Mouse (Mus musculus) kidney, adult 18-20 months (tissue): Measurements from ENCODE around the gene Grin2a.

Experiments
- DNase-seq: peaks from one replicate; pipeline ENCODE4 v3.0.0; 2021

Gene Grin2a

DNA sequence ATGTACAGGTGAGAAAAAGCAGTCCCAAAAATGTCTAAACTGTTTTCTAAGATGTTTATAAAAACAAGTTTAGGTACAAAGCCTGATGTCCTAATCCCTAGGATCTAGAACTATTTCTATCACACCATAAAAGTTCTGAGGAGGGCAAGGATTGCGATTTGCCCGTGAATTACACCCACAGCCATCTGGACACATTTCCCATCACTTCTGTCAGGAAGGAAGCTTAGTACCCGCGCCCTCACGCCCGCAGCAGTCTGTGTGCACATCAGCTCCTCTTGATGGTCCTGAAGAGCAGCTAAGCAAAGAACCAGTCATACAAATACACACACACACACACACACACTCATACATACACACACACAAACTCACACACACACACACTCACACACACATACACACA lies 252.9 kb downstream of the Grin2a start:
- no peak for DNase-seq

- DNase-seq, result no peak
Measured at GRCm38 (mm10) chr16:9738679-9739078, 256.7 kb downstream of the Grin2a start.

DNA sequence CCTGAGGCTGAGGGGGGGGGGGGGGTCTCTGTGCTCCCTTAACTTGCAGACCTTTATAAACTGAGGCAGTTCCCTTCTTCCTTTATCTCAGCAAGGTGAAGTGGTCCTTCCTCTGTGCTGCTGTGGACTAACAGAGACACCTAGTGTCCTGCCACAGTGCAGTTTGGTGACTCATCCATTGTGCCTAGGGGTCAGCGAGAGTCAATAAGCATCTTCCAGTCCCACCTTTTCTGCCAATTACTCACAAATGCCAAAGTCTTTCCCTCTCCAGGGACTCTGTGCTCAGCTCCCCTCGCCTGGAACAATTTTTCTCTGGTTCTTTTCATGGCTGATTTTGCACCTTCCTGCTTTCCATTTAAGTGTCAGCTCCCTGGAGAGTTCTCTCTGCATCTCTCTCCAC lies 258.2 kb downstream of the Grin2a start:
- DNase-seq, result no peak

DNA sequence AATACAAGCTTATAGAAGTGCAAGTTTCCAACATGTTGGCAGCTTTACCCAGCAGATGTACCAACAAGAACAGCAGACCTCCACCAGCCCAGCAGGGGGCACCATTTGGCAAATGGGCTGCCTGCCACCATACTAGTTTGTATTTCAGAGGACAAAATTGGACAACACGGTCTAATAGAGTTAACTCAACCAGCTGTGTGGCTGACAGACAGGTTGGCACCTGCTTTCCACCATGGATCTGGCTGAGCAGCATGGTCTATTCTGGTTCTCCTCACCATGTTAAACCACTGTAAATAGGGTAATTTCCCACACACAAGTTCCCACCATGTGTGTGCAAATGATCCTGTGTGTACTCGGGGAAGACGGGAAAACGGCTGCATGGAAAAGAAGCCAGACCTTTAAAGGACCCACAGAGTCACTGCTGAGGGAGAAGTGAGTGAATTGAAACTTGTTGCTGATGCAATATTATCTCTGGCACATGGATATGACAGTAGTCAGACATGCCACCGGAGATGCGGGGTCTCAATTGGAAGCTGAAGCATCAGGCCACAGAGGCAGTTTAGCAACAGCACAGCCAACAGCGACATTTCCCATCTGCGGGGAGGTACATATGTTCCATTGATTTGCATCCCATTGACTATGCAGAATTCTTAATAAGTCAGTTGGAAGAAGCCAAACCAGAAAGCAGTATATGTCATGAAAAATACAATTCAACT lies 259.8 kb downstream of the Grin2a start:
- no peak for DNase-seq

GRCm38 (mm10) chr16:9727603-9728002 lies 267.8 kb downstream of the Grin2a start:
- no peak for DNase-seq

GRCm38 (mm10) chr16:9725578-9726113 lies 269.7 kb downstream of the Grin2a start:
- DNase-seq, result no peak

DNA sequence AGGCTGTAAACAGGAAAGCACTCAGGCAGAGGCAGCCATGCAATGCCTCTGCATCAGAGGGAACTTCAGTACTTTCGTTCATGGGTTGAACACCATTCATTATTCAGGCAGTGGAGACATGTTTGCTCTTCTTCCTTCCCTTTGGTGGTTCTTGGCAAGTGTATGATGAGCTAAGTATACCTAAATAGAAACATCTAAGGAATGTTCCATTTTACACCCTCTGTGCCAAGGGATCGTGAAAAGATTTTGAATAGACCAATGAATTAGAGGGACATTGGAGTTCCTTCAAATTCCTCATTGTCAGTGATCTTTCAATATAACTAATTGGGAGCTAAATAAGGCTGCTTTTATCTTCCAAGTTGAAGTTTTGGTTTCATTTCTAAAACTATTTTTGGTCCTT lies 284.0 kb downstream of the Grin2a start:
- DNase-seq, result no peak

DNA sequence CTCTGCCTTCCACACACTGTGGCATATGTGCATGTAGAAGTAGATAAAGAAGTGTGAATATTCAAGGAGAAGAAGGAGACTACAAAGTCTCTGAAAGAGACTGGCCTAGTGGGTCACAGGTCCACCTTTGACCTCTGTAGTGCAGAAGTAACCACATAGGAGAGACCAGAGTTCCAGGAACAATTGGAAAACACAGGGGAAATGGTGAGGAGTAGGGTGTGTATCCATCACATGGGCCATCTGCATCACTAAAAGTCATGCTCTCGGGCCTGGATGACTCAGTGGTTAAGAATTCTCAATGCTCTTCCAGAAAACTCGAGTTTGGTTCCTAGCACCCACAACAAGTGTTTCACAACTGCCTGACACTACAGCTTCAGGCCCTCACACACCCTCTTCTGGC lies 285.4 kb downstream of the Grin2a start:
- no peak for DNase-seq

DNA sequence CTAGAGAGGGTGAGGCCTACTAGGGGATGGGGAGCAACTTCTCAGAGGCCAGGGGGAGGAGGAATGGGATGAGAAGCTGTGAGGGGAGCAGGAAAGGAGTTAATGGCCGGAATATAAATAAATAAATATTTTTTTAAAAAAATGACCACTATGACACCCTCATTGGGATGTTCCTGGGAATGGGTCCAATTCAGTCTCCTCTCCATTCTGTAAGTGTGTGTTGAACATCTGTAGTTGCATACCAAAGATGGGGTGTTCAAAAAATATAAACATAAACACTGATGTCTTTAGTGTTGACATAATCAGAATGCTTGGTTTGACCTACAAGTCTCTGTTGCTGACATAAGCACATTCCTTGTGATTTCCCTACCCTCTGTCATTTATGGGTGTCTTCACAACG lies 298.2 kb downstream of the Grin2a start:
- DNase-seq, result no peak

- no peak for DNase-seq
Measured at GRCm38 (mm10) chr16:9694081-9694480, 301.3 kb downstream of the Grin2a start.

DNA sequence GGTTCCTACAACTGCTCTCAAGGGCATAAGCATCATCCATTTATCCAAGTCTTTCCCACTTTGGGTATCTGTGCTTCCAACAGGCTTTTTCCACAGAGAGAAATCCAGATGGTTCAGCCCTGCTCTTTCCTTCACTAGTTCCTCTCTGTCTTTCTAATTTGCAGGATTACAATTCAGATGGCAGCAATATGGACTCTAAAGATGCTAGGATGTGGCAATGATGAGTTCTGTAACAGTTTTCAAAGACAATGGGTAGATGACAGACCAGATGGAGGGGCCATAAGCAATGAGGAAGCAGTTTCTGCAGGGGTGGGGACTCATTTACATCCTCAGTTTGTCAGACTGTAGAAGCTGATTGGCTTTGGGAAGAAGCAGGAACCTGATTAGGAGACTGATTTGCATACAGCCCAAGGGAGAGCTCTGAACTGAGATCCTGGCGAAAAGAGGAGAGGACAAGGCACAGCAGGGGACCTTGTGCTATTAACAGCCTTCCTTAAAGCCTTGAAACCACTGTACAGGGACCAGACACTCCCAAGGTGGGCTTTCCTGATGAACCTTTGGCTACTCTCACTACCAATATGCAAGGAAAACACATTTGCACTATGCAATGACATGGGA lies 306.7 kb downstream of the Grin2a start:
- no peak for DNase-seq

- no peak for DNase-seq
Measured at GRCm38 (mm10) chr16:9680572-9680971, 314.8 kb downstream of the Grin2a start.

DNA sequence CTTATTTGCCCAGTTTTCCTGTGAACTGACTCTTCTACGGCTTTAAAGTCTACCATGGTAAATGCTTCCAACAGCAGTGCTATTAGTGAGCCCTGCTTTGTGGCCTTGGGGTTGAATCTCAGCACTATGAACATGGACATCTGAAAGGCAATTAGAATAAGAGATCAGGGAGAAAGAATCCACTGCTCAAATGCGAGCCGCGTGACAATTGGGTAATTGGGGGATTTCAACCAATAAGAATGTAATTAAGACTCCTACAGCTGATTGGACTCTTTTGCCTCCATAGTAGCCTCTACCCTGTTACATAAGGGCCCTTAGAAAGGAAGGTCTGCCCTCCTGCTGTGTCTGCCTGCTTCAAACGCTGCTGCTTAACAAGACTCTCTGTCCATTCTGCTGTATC lies 315.4 kb downstream of the Grin2a start:
- no peak for DNase-seq

DNA sequence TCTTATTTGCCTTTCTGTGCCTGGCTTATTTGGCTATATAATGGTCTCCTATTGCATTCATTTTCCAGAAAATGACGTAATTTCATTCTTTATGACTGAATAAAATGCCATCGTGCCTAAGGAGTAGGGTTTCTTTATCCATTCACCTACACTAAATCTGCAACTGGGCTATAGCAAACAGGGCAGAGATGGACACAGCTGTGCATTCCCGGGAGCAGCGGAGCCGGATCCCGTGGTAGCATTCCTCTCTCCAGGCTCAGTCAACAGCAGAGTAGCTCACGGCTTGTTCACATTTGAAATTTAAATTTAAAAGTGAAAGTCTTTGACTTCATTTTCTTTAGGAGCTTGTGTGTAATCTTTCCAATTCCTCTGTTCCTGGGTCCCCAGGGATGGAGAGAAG lies 316.6 kb downstream of the Grin2a start:
- no peak for DNase-seq

DNA sequence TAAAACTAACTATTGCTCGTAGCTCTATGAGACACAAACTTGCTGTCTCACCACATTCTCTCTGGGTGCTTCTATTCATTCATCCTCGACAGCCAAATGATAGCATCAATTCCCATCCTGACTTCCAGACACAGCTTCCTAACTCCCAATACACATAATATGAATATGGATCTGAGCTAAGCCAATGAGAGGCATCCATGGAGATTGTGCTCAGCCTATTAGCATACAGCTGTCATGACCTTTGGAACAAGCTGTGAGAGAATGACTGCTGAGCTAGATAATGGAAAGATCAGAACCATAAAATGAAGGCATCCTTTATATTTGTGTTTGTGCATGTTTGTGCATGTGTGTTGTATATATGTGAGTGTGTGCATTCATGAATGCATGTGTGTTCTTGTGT lies 323.0 kb downstream of the Grin2a start:
- DNase-seq, result no peak

DNA sequence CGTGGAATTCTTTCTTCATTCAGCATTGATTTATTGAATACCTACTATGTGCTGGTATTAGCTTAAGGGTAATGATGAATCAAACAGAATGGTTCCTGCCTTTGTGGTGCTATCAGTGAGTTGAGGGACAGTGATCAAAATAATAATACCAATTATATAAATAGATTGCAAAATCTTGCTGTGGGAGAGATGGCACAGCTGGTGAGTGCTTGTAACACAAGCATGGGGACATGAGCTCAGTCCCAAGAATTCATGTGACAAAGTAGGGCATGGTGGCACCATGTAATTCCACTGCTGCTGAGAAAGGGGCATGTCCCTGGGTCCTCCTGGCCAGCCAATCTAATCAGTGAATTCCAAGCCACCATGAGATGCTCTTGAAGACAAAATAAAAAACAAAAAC lies 324.1 kb downstream of the Grin2a start:
- no peak for DNase-seq

DNA sequence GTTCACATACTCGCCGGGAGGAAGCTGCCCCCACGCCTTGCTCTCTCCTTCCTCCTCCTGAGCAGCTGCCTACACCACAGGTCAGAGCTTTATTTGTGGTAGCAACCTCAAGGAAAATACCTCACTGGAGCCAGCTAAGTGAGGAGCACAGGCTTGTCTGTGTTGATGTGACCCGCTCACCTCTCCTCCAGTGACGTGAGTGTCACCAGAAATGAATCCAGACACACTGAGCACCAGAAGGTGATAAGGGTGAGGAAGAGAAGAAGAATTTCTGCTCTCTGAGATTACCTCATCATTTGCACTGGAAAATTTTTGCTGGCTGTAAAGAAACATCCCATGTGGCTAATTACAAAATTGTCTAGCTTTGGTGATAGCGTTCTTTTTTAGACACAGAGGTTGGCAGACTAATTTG lies 324.6 kb downstream of the Grin2a start:
- DNase-seq, result no peak

DNA sequence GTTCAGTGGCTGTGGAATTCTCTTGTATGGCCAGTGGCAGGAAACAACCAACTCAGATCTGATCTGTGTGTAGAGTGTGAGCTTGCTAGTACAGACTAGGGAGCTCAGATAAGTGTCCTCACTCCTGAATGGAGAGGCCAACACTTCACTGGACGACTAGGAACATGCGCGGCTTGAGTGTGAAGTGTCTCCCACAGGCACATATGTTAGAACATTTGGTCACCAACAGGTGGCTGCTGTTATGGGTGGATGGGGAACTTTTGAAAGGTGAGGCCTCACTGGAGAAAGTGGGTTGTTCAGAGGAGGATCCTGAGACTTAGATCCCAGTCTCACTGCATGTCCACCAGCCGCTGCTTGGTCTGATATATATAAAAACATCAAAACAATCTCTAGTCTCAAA lies 329.5 kb downstream of the Grin2a start:
- DNase-seq, result no peak

DNA sequence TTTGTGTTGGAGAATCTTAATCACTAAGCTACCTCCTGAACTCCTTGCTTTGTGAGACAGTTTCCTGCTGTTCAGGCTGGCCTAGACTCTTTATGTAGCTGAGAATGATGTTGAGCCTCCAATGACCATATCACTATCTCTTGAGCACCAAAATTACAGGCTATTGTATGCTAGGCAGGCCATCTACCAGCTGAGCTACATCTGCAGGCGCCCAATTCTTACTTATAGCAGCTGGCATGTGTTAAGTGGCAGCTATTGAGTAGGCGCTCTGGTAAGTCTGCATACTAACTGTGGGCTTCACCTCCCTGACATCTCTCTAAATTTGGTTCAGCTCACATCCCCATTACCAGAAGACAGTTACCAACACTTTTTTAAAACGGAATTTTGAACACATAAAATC lies 331.3 kb downstream of the Grin2a start:
- no peak for DNase-seq

GRCm38 (mm10) chr16:9663508-9663907 lies 331.9 kb downstream of the Grin2a start:
- DNase-seq, result no peak

DNA sequence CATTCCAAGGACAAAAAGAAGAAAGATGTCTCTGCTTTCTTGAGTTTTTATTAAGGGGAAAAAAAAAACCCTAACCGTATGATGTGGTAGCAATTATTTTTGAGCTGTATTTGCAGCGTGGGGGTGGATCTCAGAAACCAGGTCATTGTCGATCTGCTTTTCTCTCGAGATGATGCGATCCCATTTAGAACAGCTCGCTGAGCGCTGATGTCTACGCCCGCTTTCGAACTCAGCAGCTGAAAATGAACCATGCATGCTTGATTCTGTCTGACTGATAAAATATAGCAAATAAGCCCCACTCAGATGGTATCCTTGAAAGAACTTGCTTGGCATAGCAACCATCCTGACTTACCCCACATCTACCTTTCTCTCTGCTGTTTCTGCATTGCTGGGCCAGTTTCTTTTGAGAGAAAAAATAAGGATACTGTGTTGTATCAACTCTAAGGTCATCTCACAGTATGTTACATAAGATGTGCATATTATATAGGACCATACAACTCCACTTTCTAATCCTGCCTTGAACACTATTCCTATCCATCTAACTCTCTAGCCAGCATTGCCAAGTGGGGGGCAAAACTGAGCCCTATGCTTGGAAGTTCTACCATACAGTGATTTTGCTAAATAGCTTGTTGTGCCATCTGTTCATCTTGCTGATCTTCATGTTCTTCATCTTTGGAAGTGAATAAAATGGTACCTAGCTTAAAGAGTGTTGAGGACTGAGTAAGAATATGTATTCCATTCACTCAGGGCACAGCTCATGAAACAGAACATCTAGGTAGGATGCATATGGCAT lies 369.5 kb downstream of the Grin2a start:
- no peak for DNase-seq

DNA sequence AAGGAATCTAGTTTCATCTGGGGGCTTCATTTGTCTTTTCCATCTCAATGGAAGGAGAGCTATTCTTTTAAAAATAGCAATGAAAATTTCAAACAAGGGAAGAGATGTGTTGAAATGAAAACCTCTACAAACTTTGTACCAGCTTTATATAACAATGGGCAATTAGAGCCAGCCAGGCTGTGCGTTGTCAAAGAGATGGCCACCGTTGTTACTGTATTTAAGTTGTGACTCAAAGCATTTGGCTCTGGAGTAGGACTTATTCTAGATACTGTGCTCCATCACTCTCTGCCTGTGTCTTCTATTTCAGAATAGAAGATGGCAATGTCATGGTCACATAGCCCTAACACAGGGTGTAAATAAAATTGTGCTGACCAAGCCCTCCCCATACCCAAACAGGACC lies 371.0 kb downstream of the Grin2a start:
- no peak for DNase-seq

GRCm38 (mm10) chr16:9618206-9618605 lies 377.2 kb downstream of the Grin2a start:
- DNase-seq, result no peak

DNA sequence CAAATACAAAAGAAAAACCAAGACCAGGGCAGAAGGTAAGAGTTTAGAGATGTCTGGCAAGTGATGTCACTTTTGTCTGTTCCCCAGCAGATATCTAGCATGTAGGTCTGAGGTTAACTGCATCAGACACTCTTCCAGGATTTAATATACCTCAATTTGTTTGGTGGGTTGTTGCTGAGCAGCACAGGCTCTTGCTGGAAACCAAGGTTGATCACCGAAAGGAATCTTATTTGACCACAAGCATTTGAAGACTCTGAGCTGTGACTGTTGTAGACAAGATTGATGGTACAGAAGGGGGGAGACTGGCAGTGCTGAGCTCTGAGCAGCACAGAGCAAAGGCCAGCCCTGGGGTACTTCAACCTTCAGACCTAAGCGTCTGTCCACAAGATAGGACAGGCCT lies 378.1 kb downstream of the Grin2a start:
- DNase-seq, result no peak
